Mouse (Mus musculus) liver, embryonic 14.5 days (tissue): ENCODE results near the gene Fam185a. TPM values are rescaled to one million over a fixed set of nuclear protein-coding genes. Genes with fewer than 3 reads are reported as not detected.

Experiments
- ATAC-seq: fragments of 200-750 bp; cut with Nextera tagmentation; 2 replicates; pipeline ENCODE4 v1.8.0; 2017; ENCODE audit warnings: moderate number of reproducible peaks, mild to moderate bottlenecking, moderate library complexity; ENCODE audit not compliant: insufficient read depth
- DNase-seq, 3 experiments: peaks; one replicate each; pipeline ENCODE4 v3.0.0-alpha.2; 2012 to 2013; ENCODE audit warnings: low read depth in 3 of 3, low spot score in 3 of 3
- H3K27ac ChIP-seq: fragments of 300-500 bp; sonication (generic); 2 replicates; pipeline ENCODE4 v1.5.1; 2014; ENCODE audit warnings: moderate library complexity, mild to moderate bottlenecking, control low read depth, inconsistent platforms
- H3K27me3 ChIP-seq: fragments of 300-500 bp; sonication (generic); 2 replicates; pipeline ENCODE4 v1.6.1; 2014; ENCODE audit warnings: mild to moderate bottlenecking, low read length, moderate library complexity; ENCODE audit not compliant: control insufficient read depth, insufficient read depth
- H3K36me3 ChIP-seq: fragments of 300-500 bp; sonication (generic); replicated peaks from 2 replicates; pipeline ENCODE4 v1.6.1; 2014; ENCODE audit warnings: low read depth; ENCODE audit not compliant: control insufficient read depth, insufficient read depth
- H3K4me1 ChIP-seq, 2 experiments: fragments of 200-500 bp in 1 of 2; fragments of 300-500 bp in 1 of 2; sonication (generic) in 1 of 2; replicated peaks; 2 replicates each; pipeline ENCODE4 v1.6.1; 2012 to 2014; ENCODE audit warnings: antibody characterized with exemption in 1 of 2, inconsistent platforms in 1 of 2, low read length in 1 of 2; ENCODE audit not compliant: control insufficient read depth in 2 of 2, insufficient read depth in 2 of 2
- H3K4me2 ChIP-seq: fragments of 300-500 bp; sonication (generic); 2 replicates; pipeline ENCODE4 v1.6.1; 2014; ENCODE audit warnings: low read depth, mild to moderate bottlenecking, control low read depth, moderate library complexity
- H3K4me3 ChIP-seq, 2 experiments: fragments of 200-500 bp in 1 of 2; fragments of 300-500 bp in 1 of 2; sonication (generic) in 1 of 2; 2 replicates each; pipeline ENCODE4 v1.5.1; 2012 to 2014; ENCODE audit warnings: low read depth in 2 of 2, low read length in 2 of 2, mild to moderate bottlenecking in 2 of 2, control low read depth in 1 of 2, inconsistent platforms in 1 of 2, moderate library complexity in 1 of 2; ENCODE audit not compliant: insufficient read depth in 1 of 2
- H3K9ac ChIP-seq: fragments of 300-500 bp; sonication (generic); replicated peaks from 2 replicates; pipeline ENCODE4 v1.6.1; 2014; ENCODE audit warnings: mild to moderate bottlenecking, control low read depth, moderate library complexity
- H3K9me3 ChIP-seq: fragments of 300-500 bp; sonication (generic); 2 replicates; pipeline ENCODE4 v1.6.1; 2016; ENCODE audit warnings: low read length, mixed read lengths; ENCODE audit not compliant: control insufficient read depth
- CTCF ChIP-seq: IDR thresholded peaks from 2 replicates; pipeline ENCODE4 v1.5.1; 2016; ENCODE audit warnings: antibody characterized with exemption, low read depth, control low read depth
- EP300 ChIP-seq: IDR thresholded peaks from 2 replicates; pipeline ENCODE4 v1.6.1; 2016; ENCODE audit warnings: antibody characterized with exemption, low read depth
- WGBS: fragments of 180-500 bp; shearing (Covaris S2); extraction: QIAGEN DNeasy Blood & Tissue Kit; methylation state at CpG from one replicate; pipeline ENCODE4 v1.1.7; 2014; ENCODE audit not compliant: insufficient replicate concordance; 5-methylcytosine and 5-hydroxymethylcytosine counted together
- polyA plus RNA-seq, 2 experiments: library from polyadenylated mRNA; depleted of rRNA in 1 of 2; stranded (reverse) in 1 of 2; unstranded in 1 of 2; fragments of >200 nt; fragmentation: Nextera tagmentation in 1 of 2; extraction: Ambion mirVana in 1 of 2; gene quantifications; 2 replicates each; pipeline versions ENCODE4 v1.2.1 to v1.2.3; 2012 to 2014

The Fam185a gene
- polyA plus RNA-seq, 2 experiments = 1.8 to 2.8 TPM

- H3K9me3 ChIP-seq = no peaks in the 10 kb centered on the region
- H3K9ac ChIP-seq = no peak overlapping the region
- TF ChIP-seq EP300 = no peak
- TF ChIP-seq CTCF = no peak
- H3K4me1 ChIP-seq = no peaks in the 10 kb centered on the region
- H3K4me2 ChIP-seq = no peak overlapping the region
- 75% methylated on average over 6 of the region's 6 CpGs for WGBS
- no peaks in the 10 kb centered on the region for H3K36me3 ChIP-seq
- H3K4me3 ChIP-seq = no peak overlapping the region
- no peak for DNase-seq
- no peak for ATAC-seq
- H3K27me3 ChIP-seq = no peaks in the 10 kb centered on the region
- H3K27ac ChIP-seq = no peak overlapping the region
These were observed 56.8 kb downstream of the Fam185a start for GRCm38 (mm10) chr5:21481521-21481920.

- TF ChIP-seq EP300 = no peak
- no peak for TF ChIP-seq CTCF
- ATAC-seq (no peak), DNase-seq (no peak)
- H3K27ac ChIP-seq = no peak overlapping the region
- no peaks in the 10 kb centered on the region for H3K4me1 ChIP-seq
- H3K27me3 ChIP-seq = no peaks in the 10 kb centered on the region
- H3K4me2 ChIP-seq = no peak overlapping the region
- no peaks in the 10 kb centered on the region for H3K36me3 ChIP-seq
- no peak overlapping the region for H3K4me3 ChIP-seq
- no peaks in the 10 kb centered on the region for H3K9me3 ChIP-seq
- no peak overlapping the region for H3K9ac ChIP-seq
- 57% methylated on average over 11 of the region's 11 CpGs for WGBS
These were observed 57.9 kb downstream of the Fam185a start for GRCm38 (mm10) chr5:21482446-21483222.

GRCm38 (mm10) chr5:21483275-21483674 is 58.5 kb downstream of the Fam185a start:
- TF ChIP-seq EP300 (no peak), CTCF (no peak)
- H3K4me1 ChIP-seq = no peaks in the 10 kb centered on the region
- ATAC-seq = no peak
- H3K27ac ChIP-seq = no peak overlapping the region
- no peak for DNase-seq
- H3K27me3 ChIP-seq = no peaks in the 10 kb centered on the region
- H3K9me3 ChIP-seq = no peaks in the 10 kb centered on the region
- no peak overlapping the region for H3K9ac ChIP-seq
- WGBS = 78% methylated on average over 8 of the region's 8 CpGs
- H3K4me3 ChIP-seq = no peak overlapping the region
- H3K4me2 ChIP-seq = no peak overlapping the region
- no peaks in the 10 kb centered on the region for H3K36me3 ChIP-seq

GRCm38 (mm10) chr5:21485197-21485829 is 60.6 kb downstream of the Fam185a start:
- Histone ChIP-seq H3K27ac (no peak overlapping the region), H3K4me2 (no peak overlapping the region), H3K4me3 (no peak overlapping the region), H3K36me3 (no peaks in the 10 kb centered on the region), H3K4me1 (no peaks in the 10 kb centered on the region), H3K9ac (no peak overlapping the region), H3K27me3 (no peaks in the 10 kb centered on the region), H3K9me3 (no peaks in the 10 kb centered on the region)
- DNase-seq (no peak), ATAC-seq (no peak)
- WGBS = 58% methylated on average over 8 of the region's 8 CpGs
- no peak for TF ChIP-seq CTCF
- TF ChIP-seq EP300 = no peak

- Histone ChIP-seq H3K27me3 (no peaks in the 10 kb centered on the region), H3K9me3 (no peaks in the 10 kb centered on the region), H3K27ac (no peak overlapping the region), H3K36me3 (no peaks in the 10 kb centered on the region), H3K4me1 (no peaks in the 10 kb centered on the region), H3K4me2 (no peak overlapping the region), H3K4me3 (no peak overlapping the region), H3K9ac (no peak overlapping the region)
- 56% methylated on average over 5 of the region's 5 CpGs for WGBS
- DNase-seq (no peak), ATAC-seq (no peak)
- no peak for TF ChIP-seq EP300
- TF ChIP-seq CTCF = no peak
These were observed 62.0 kb downstream of the Fam185a start for GRCm38 (mm10) chr5:21486798-21487197.
